Mouse (Mus musculus) liver, embryonic 14.5 days (tissue): Measurements from ENCODE around the gene Sh3bp2. TPM values are rescaled to one million over a fixed set of nuclear protein-coding genes. Genes with fewer than 3 reads are reported as not detected.

Experiments used
- ATAC-seq: fragments of 200-750 bp; cut with Nextera tagmentation; 2 replicates; pipeline ENCODE4 v1.8.0; 2017; ENCODE audit warnings: moderate number of reproducible peaks, mild to moderate bottlenecking, moderate library complexity; ENCODE audit not compliant: insufficient read depth
- DNase-seq, 3 experiments: peaks; one replicate each; pipeline ENCODE4 v3.0.0-alpha.2; 2012 to 2013; ENCODE audit warnings: low read depth in 3 of 3, low spot score in 3 of 3
- H3K27ac ChIP-seq: fragments of 300-500 bp; sonication (generic); 2 replicates; pipeline ENCODE4 v1.5.1; 2014; ENCODE audit warnings: moderate library complexity, mild to moderate bottlenecking, control low read depth, inconsistent platforms
- H3K27me3 ChIP-seq: fragments of 300-500 bp; sonication (generic); 2 replicates; pipeline ENCODE4 v1.6.1; 2014; ENCODE audit warnings: mild to moderate bottlenecking, low read length, moderate library complexity; ENCODE audit not compliant: control insufficient read depth, insufficient read depth
- H3K36me3 ChIP-seq: fragments of 300-500 bp; sonication (generic); replicated peaks from 2 replicates; pipeline ENCODE4 v1.6.1; 2014; ENCODE audit warnings: low read depth; ENCODE audit not compliant: control insufficient read depth, insufficient read depth
- H3K4me1 ChIP-seq, 2 experiments: fragments of 200-500 bp in 1 of 2; fragments of 300-500 bp in 1 of 2; sonication (generic) in 1 of 2; replicated peaks; 2 replicates each; pipeline ENCODE4 v1.6.1; 2012 to 2014; ENCODE audit warnings: antibody characterized with exemption in 1 of 2, inconsistent platforms in 1 of 2, low read length in 1 of 2; ENCODE audit not compliant: control insufficient read depth in 2 of 2, insufficient read depth in 2 of 2
- H3K4me2 ChIP-seq: fragments of 300-500 bp; sonication (generic); 2 replicates; pipeline ENCODE4 v1.6.1; 2014; ENCODE audit warnings: low read depth, mild to moderate bottlenecking, control low read depth, moderate library complexity
- H3K4me3 ChIP-seq, 2 experiments: fragments of 200-500 bp in 1 of 2; fragments of 300-500 bp in 1 of 2; sonication (generic) in 1 of 2; 2 replicates each; pipeline ENCODE4 v1.5.1; 2012 to 2014; ENCODE audit warnings: low read depth in 2 of 2, low read length in 2 of 2, mild to moderate bottlenecking in 2 of 2, control low read depth in 1 of 2, inconsistent platforms in 1 of 2, moderate library complexity in 1 of 2; ENCODE audit not compliant: insufficient read depth in 1 of 2
- H3K9ac ChIP-seq: fragments of 300-500 bp; sonication (generic); replicated peaks from 2 replicates; pipeline ENCODE4 v1.6.1; 2014; ENCODE audit warnings: mild to moderate bottlenecking, control low read depth, moderate library complexity
- H3K9me3 ChIP-seq: fragments of 300-500 bp; sonication (generic); 2 replicates; pipeline ENCODE4 v1.6.1; 2016; ENCODE audit warnings: low read length, mixed read lengths; ENCODE audit not compliant: control insufficient read depth
- CTCF ChIP-seq: IDR thresholded peaks from 2 replicates; pipeline ENCODE4 v1.5.1; 2016; ENCODE audit warnings: antibody characterized with exemption, low read depth, control low read depth
- EP300 ChIP-seq: IDR thresholded peaks from 2 replicates; pipeline ENCODE4 v1.6.1; 2016; ENCODE audit warnings: antibody characterized with exemption, low read depth
- WGBS: fragments of 180-500 bp; shearing (Covaris S2); extraction: QIAGEN DNeasy Blood & Tissue Kit; methylation state at CpG from one replicate; pipeline ENCODE4 v1.1.7; 2014; ENCODE audit not compliant: insufficient replicate concordance; 5-methylcytosine and 5-hydroxymethylcytosine counted together
- polyA plus RNA-seq, 2 experiments: library from polyadenylated mRNA; depleted of rRNA in 1 of 2; stranded (reverse) in 1 of 2; unstranded in 1 of 2; fragments of >200 nt; fragmentation: Nextera tagmentation in 1 of 2; extraction: Ambion mirVana in 1 of 2; gene quantifications; 2 replicates each; pipeline versions ENCODE4 v1.2.1 to v1.2.3; 2012 to 2014

Sh3bp2 gene
- polyA plus RNA-seq, 2 experiments: 4.9 to 5.2 TPM

DNA sequence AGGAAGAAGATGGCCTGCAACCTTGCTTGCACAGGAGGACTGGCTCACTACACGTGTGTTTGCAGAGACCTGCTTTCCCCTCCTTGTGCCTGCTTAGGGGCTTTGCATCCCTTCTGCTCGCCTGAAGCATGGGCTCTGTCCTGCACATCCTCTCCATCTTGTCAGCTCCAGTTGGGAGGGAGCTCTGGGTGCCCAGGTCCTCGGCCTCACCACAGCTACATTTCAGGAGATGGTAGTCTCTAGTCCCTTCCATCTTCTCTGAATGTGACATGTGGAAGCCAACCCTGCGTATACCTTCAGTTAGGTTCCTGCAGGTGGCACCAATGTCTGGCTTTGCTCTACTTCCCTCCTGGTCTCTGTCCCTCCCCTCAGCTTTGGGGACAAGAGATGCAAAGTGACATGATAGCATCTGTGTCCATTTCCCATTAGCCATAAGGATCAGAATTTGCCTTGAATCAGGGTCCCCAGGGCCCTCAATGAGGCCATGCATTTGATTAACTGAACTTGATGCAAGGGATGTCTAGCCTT lies 1.6 kb upstream of the Sh3bp2 start:
- ATAC-seq (no peak), DNase-seq (no peak)
- Histone ChIP-seq H3K4me1 (peaks cover 15 to 28% of the 10 kb centered on the region in 2 experiments), H3K27me3 (no peaks in the 10 kb centered on the region; the same call in 1 of the 2 replicates), H3K9ac (no peak overlapping the region), H3K9me3 (no peaks in the 10 kb centered on the region), H3K27ac (no peak overlapping the region), H3K4me2 (no peak overlapping the region), H3K4me3 (no peak overlapping the region), H3K36me3 (no peaks in the 10 kb centered on the region)
- WGBS: 45% methylated on average over 4 of the region's 4 CpGs
- TF ChIP-seq EP300 (no peak), CTCF (peak; percentile 49)

DNA sequence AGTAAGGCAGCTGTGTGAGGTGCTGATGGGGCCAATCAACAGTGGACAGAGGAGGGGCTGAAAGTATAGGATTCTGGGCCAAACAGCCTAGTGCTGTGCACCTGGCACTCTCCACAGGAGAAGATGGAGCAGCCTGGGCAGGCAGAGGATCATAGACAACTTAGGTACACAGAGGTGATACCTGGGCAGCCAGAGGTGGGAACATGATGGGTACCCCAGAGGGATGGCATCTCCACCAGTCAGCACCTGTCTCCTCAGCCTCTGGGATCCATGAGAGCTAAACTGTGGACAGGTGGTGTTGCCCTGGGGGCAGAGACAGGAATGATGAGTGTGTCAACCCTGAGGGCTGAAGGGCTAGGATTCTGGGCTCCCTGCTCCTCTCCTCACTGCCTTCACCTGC lies 1.1 kb upstream of the Sh3bp2 start:
- Histone ChIP-seq H3K36me3 (no peaks in the 10 kb centered on the region), H3K27ac (no peak overlapping the region), H3K4me1 (peaks cover 15 to 28% of the 10 kb centered on the region in 2 experiments), H3K4me3 (no peak overlapping the region), H3K4me2 (no peak overlapping the region), H3K9ac (no peak overlapping the region), H3K27me3 (no peaks in the 10 kb centered on the region; the same call in 1 of the 2 replicates), H3K9me3 (no peaks in the 10 kb centered on the region)
- TF ChIP-seq CTCF (no peak), EP300 (no peak)
- DNase-seq (no peak), ATAC-seq (no peak)

DNA sequence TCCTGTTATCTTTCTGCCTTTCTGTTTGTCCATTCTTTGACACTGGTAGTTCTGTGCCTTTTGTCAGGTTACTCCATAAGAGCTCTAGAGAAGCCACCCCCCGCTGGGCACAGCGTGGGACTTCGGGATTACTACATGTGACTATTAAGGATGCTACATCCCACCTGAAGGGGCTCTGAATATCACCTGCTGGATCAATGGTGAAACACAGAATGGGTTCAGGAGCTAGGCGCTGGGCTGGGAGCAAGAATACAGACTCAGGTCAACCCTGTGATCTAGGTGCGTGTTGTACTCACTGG lies 788 bp downstream of the Sh3bp2 start:
- TF ChIP-seq EP300 (no peak), CTCF (no peak)
- peak overlapping the region; percentile 59 for H3K4me2 ChIP-seq
- ATAC-seq (no peak), DNase-seq (no peak)
- H3K4me3 ChIP-seq: peak overlapping the region; percentile 56 to 62
- WGBS: 50% methylated on average over 5 of the region's 5 CpGs
- peak overlapping the region; percentile 46 for H3K9ac ChIP-seq
- peak overlapping the region; percentile 0; the same call in 1 of the 2 replicates for H3K27ac ChIP-seq
- no peaks in the 10 kb centered on the region for H3K36me3 ChIP-seq
- H3K27me3 ChIP-seq: no peaks in the 10 kb centered on the region; the same call in 1 of the 2 replicates
- H3K4me1 ChIP-seq: peaks cover 7 to 26% of the 10 kb centered on the region in 2 experiments
- H3K9me3 ChIP-seq: no peaks in the 10 kb centered on the region

DNA sequence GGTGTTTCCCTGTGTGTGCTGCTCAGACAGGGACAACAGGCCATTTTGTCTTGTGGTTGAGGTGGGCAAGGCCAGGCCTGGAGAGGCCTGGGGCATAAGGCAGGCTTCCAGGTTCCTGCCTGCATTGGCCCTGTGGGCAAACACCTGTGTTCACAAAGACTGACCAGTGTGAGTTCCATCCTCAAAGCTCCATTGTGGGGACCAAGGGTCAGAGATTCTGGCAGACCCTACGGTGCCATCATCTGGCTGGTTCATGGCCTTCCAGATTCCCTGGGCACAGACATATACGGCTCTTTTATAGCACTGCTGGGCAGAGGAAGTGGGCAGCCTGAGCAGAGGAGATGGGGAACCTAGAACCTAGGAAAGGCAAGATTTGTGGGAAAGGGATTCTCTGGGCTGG lies 1.7 kb downstream of the Sh3bp2 start:
- DNase-seq: no peak
- WGBS: 82% methylated on average over 2 of the region's 2 CpGs
- H3K27ac ChIP-seq: no peak overlapping the region
- peaks cover 7 to 30% of the 10 kb centered on the region in 2 experiments for H3K4me1 ChIP-seq
- no peak for ATAC-seq
- no peaks in the 10 kb centered on the region for H3K36me3 ChIP-seq
- no peak overlapping the region; the same call in 1 of the 2 replicates for H3K4me2 ChIP-seq
- no peak for TF ChIP-seq CTCF
- no peak for TF ChIP-seq EP300
- H3K9me3 ChIP-seq: no peaks in the 10 kb centered on the region
- no peaks in the 10 kb centered on the region; the same call in 1 of the 2 replicates for H3K27me3 ChIP-seq
- H3K9ac ChIP-seq: no peak overlapping the region
- H3K4me3 ChIP-seq: no peak overlapping the region

DNA sequence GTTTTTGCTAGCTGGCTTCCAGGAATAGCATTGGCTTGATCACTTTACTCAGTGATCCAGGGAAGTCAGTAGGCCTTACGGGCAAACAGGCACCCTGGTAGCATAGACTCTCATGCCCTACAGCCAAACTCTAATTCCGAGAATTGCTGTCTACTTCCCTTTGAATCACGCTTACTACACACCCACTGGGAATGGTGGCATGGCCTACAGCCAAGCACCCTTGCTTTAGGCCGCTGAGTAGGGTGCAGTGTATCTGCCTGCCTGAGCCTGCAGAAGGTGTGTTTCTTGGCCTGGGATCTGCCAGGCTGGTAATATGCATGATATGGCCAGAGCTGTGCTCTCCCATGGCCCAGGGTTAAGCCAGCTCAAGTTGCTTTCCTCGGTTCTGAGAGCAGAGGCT lies 3.1 kb downstream of the Sh3bp2 start:
- WGBS: 61% methylated on average over 5 of the region's 5 CpGs
- DNase-seq: no peak
- H3K4me3 ChIP-seq: no peak overlapping the region
- no peak overlapping the region for H3K9ac ChIP-seq
- H3K9me3 ChIP-seq: no peaks in the 10 kb centered on the region
- TF ChIP-seq EP300 (no peak), CTCF (no peak)
- ATAC-seq: no peak
- no peak overlapping the region for H3K27ac ChIP-seq
- no peaks in the 10 kb centered on the region; the same call in 1 of the 2 replicates for H3K27me3 ChIP-seq
- H3K4me1 ChIP-seq: peaks cover 7 to 33% of the 10 kb centered on the region in 2 experiments
- H3K36me3 ChIP-seq: no peaks in the 10 kb centered on the region
- H3K4me2 ChIP-seq: no peak overlapping the region

DNA sequence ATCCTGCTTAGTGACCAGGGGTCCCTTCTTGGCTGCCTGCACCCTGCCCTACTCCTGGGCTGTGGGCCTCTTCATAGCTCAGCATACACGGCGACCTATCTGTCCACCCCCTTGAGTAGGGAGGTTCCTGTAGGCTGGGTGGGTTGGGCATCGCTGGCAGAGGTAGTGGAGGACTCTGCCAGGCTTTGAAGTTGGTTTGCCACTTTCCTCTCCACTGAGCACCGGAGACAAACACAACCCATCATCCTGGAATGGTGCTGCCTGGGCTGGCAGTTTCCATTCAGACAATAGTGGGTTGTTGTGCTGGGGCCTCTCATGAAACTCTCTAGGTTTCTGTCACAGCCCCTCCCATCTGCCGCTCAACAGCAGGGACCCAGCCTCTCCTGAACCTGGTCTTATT lies 4.5 kb downstream of the Sh3bp2 start:
- no peaks in the 10 kb centered on the region; the same call in 1 of the 2 replicates for H3K27me3 ChIP-seq
- H3K4me2 ChIP-seq: no peak overlapping the region
- ATAC-seq: no peak
- no peak for DNase-seq
- 59% methylated on average over 5 of the region's 5 CpGs for WGBS
- no peaks in the 10 kb centered on the region for H3K36me3 ChIP-seq
- H3K9me3 ChIP-seq: no peaks in the 10 kb centered on the region
- H3K9ac ChIP-seq: no peak overlapping the region
- peaks cover 7 to 33% of the 10 kb centered on the region in 2 experiments for H3K4me1 ChIP-seq
- no peak overlapping the region for H3K27ac ChIP-seq
- TF ChIP-seq CTCF: no peak
- no peak for TF ChIP-seq EP300
- H3K4me3 ChIP-seq: no peak overlapping the region
